Mouse (Mus musculus) embryonic facial prominence, embryonic 11.5 days (tissue): ENCODE measurements around the gene Disp1. TPM values are rescaled to one million over a fixed set of nuclear protein-coding genes. Genes with fewer than 3 reads are reported as not detected.
A peak's percentile ranks its signal among the peaks of the same experiment; 100 is the strongest.

Source experiments
- ATAC-seq: fragments of 200-750 bp; cut with Nextera tagmentation; replicated peaks from 2 replicates; pipeline ENCODE4 v1.8.0; 2017; ENCODE audit warnings: low read depth; ENCODE audit not compliant: insufficient number of reproducible peaks, low FRiP score, low TSS enrichment
- DNase-seq: peaks from one replicate; pipeline ENCODE4 v3.0.0-alpha.2; 2015; ENCODE audit warnings: low spot score
- H3K27ac ChIP-seq: fragments of 300-500 bp; sonication (generic); replicated peaks from 2 replicates; pipeline ENCODE4 v1.5.1; 2014; ENCODE audit warnings: mild to moderate bottlenecking, low read depth, low read length, control low read depth
- H3K27me3 ChIP-seq: fragments of 300-500 bp; sonication (generic); 2 replicates; pipeline ENCODE4 v1.6.1; 2014; ENCODE audit warnings: mild to moderate bottlenecking, low read length, moderate library complexity, mixed read lengths; ENCODE audit not compliant: control insufficient read depth, insufficient read depth
- H3K36me3 ChIP-seq: fragments of 300-500 bp; sonication (generic); replicated peaks from 2 replicates; pipeline ENCODE4 v1.6.1; 2014; ENCODE audit warnings: low read depth, mild to moderate bottlenecking, low read length, moderate library complexity, mixed read lengths; ENCODE audit not compliant: control insufficient read depth, insufficient read depth
- H3K4me1 ChIP-seq: fragments of 300-500 bp; sonication (generic); 2 replicates; pipeline ENCODE4 v1.6.1; 2014; ENCODE audit warnings: low read length, mixed read lengths; ENCODE audit not compliant: control insufficient read depth, insufficient read depth
- H3K4me2 ChIP-seq: fragments of 300-500 bp; sonication (generic); 2 replicates; pipeline ENCODE4 v1.6.1; 2014; ENCODE audit warnings: low read depth, mild to moderate bottlenecking, control low read depth, low read length, moderate library complexity
- H3K4me3 ChIP-seq: fragments of 300-500 bp; sonication (generic); 2 replicates; pipeline ENCODE4 v1.5.1; 2014; ENCODE audit warnings: low read depth, low read length, control low read depth
- H3K9ac ChIP-seq: fragments of 300-500 bp; sonication (generic); replicated peaks from 2 replicates; pipeline ENCODE4 v1.6.1; 2014; ENCODE audit warnings: mild to moderate bottlenecking, control low read depth, low read length
- H3K9me3 ChIP-seq: fragments of 300-500 bp; sonication (generic); replicated peaks from 2 replicates; pipeline ENCODE4 v1.6.1; 2016; ENCODE audit warnings: mild to moderate bottlenecking, low read length, inconsistent platforms, mixed read lengths; ENCODE audit not compliant: control insufficient read depth
- WGBS: fragments of 180-500 bp; shearing (Covaris S2); extraction: QIAGEN DNeasy Blood & Tissue Kit; methylation state at CpG from one replicate; pipeline ENCODE4 v1.1.7; 2014; 5-methylcytosine and 5-hydroxymethylcytosine counted together
- polyA plus RNA-seq: library from polyadenylated mRNA; unstranded; fragments of >200 nt; fragmentation: Nextera tagmentation; extraction: Ambion mirVana; gene quantifications from 2 replicates; pipeline ENCODE4 v1.2.1, GENCODE M21; 2014

Gene Disp1
- polyA plus RNA-seq, 1 experiment from 2014 or later: 12.4 TPM

DNA sequence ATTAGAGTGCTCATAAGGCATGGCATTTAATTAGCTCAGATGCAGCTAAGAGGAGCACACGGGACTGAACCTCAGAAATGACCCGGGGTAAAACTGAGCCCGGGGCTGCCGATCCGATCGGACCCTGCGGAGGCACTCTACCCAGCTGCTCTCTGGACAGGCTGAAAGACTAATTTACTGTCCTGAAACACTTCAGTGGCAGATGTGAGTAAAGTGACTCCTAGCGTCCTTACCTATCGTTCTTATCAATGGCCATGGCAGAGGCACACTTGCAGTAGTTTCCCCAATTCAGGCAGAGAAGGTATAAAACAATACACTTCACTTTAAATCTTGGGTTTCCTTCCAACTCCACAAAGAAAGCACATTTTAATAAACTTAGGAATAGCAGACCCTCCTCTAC, 74.5 kb downstream of the Disp1 start:
- 7% methylated on average over 9 of the region's 9 CpGs for WGBS
- no peak overlapping the region for H3K27ac ChIP-seq
- 0 out of 2 replicates have a peak overlapping the region, but pooled peaks have one; percentile 10 for H3K9ac ChIP-seq
- DNase-seq (no peak), ATAC-seq (no peak)
- H3K9me3 ChIP-seq: no peaks in the 10 kb centered on the region
- H3K4me3 ChIP-seq: peak overlapping the region; percentile 26
- H3K4me2 ChIP-seq: peak overlapping the region; percentile 34
- H3K4me1 ChIP-seq: no peaks in the 10 kb centered on the region; the same call in none of the 2 replicates
- no peaks in the 10 kb centered on the region for H3K27me3 ChIP-seq
- no peaks in the 10 kb centered on the region for H3K36me3 ChIP-seq

GRCm38 (mm10) chr1:183146102-183146735, 75.1 kb downstream of the Disp1 start:
- no peaks in the 10 kb centered on the region for H3K27me3 ChIP-seq
- 53% methylated on average over 7 of the region's 7 CpGs for WGBS
- H3K4me3 ChIP-seq: peak overlapping the region; percentile 26; the same call in 1 of the 2 replicates
- no peaks in the 10 kb centered on the region for H3K9me3 ChIP-seq
- no peak for DNase-seq
- H3K4me2 ChIP-seq: peak overlapping the region; percentile 31; the same call in 1 of the 2 replicates
- no peaks in the 10 kb centered on the region for H3K36me3 ChIP-seq
- H3K9ac ChIP-seq: peak overlapping the region; percentile 15; the same call in 1 of the 2 replicates
- no peak overlapping the region for H3K27ac ChIP-seq
- no peaks in the 10 kb centered on the region; the same call in none of the 2 replicates for H3K4me1 ChIP-seq
- no peak for ATAC-seq

DNA sequence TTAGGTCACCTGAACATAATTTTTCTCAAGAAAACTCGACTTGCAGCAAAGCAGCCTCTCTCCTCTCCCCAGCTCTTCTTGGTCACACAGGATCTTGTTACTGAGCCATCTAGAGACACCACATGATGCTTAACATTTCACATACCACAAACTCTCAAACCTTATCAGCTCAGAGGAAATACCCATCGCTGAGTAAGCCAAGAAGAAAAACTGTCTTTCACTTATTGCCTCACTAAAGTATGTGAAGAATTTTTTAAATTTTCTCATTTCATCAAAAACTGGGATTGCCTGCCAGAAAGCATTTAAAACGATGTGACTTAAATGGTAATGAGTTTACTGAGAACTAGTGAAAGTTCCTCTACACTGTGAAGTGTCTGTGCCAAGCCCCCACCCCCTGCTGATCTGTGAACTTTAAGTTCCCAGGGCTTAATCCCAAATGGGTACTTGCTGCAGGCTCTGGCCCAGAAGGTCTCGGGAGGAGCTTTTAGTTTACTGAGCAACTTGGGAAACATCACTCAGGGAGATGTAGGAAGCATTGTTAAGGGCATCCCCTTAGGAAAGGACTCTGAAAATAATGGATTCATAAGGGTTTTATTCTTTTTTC, 76.6 kb downstream of the Disp1 start:
- no peaks in the 10 kb centered on the region for H3K9me3 ChIP-seq
- H3K4me2 ChIP-seq: no peak overlapping the region
- no peaks in the 10 kb centered on the region for H3K36me3 ChIP-seq
- DNase-seq (no peak), ATAC-seq (no peak)
- H3K27me3 ChIP-seq: no peaks in the 10 kb centered on the region
- no peak overlapping the region for H3K4me3 ChIP-seq
- H3K4me1 ChIP-seq: peaks cover 5% of the 10 kb centered on the region
- H3K9ac ChIP-seq: no peak overlapping the region
- WGBS: 13% methylated on average over 4 of the region's 4 CpGs
- H3K27ac ChIP-seq: no peak overlapping the region

- peaks cover 5% of the 10 kb centered on the region for H3K4me1 ChIP-seq
- H3K4me3 ChIP-seq: no peak overlapping the region
- ATAC-seq (no peak), DNase-seq (no peak)
- no peak overlapping the region for H3K27ac ChIP-seq
- H3K9me3 ChIP-seq: no peaks in the 10 kb centered on the region
- H3K9ac ChIP-seq: no peak overlapping the region
- no peaks in the 10 kb centered on the region for H3K36me3 ChIP-seq
- WGBS: 82% methylated on average over 7 of the region's 7 CpGs
- H3K4me2 ChIP-seq: no peak overlapping the region
- no peaks in the 10 kb centered on the region for H3K27me3 ChIP-seq
Observed at GRCm38 (mm10) chr1:183143246-183143645, 78.1 kb downstream of the Disp1 start.

DNA sequence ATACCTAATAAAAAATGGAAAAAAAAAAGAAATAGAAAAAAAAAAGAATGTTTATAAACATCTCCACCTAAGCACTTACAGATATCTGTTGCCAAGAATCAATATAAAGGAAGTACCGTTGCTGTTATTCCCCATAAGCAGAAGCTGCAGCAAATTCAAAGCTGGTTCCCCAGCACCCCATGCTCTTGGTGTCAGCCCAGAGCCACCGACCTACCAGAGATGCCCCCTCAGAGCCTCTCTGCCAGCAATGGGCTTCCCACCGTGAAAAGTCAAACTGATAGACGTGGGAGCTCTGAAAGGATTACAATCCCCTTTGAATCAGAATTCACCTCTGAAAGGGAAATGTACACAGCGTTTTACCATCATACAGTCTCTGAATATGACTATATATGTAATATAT, 78.8 kb downstream of the Disp1 start:
- Histone ChIP-seq H3K4me3 (no peak overlapping the region), H3K27me3 (no peaks in the 10 kb centered on the region), H3K4me1 (peaks cover 5% of the 10 kb centered on the region), H3K9ac (no peak overlapping the region), H3K27ac (no peak overlapping the region), H3K9me3 (no peaks in the 10 kb centered on the region), H3K4me2 (no peak overlapping the region), H3K36me3 (no peaks in the 10 kb centered on the region)
- no peak for ATAC-seq
- 60% methylated on average over 5 of the region's 5 CpGs for WGBS
- DNase-seq: no peak

DNA sequence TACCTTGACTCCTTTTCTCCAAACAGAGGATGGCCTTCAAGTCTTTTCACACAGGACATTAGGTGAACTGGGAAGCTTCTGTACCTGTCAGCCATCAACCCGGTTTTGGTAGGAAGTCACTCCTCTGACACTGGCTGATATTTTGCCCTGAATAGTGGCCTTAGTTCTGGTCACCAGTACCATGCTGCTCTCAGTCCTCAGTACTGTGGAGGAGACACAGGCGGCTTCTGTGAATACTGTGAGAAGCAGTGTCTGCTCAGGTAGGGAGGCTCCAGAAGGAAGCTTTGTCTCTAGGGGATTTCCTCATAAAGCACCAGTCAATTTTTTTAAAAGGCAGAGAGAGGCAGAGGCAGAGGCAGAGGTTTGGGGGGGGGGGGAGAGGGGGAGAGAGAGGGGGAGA, 80.0 kb downstream of the Disp1 start:
- Histone ChIP-seq H3K9me3 (no peaks in the 10 kb centered on the region), H3K4me3 (no peak overlapping the region), H3K9ac (no peak overlapping the region), H3K4me1 (peaks cover 5% of the 10 kb centered on the region), H3K27me3 (no peaks in the 10 kb centered on the region), H3K27ac (no peak overlapping the region), H3K4me2 (no peak overlapping the region), H3K36me3 (no peaks in the 10 kb centered on the region)
- WGBS: 26% methylated on average over 2 of the region's 2 CpGs
- no peak for DNase-seq
- peak; percentile 44; the same call in 1 of the 2 replicates for ATAC-seq

- Histone ChIP-seq H3K4me2 (no peak overlapping the region), H3K9ac (no peak overlapping the region), H3K4me3 (no peak overlapping the region), H3K36me3 (no peaks in the 10 kb centered on the region), H3K9me3 (no peaks in the 10 kb centered on the region), H3K4me1 (peaks cover 5% of the 10 kb centered on the region), H3K27me3 (no peaks in the 10 kb centered on the region), H3K27ac (no peak overlapping the region)
- ATAC-seq (0 out of 2 replicates have a peak, but pooled peaks have one; percentile 26), DNase-seq (peak; percentile 48)
- 44% methylated on average over 12 of the region's 12 CpGs for WGBS
Observed at GRCm38 (mm10) chr1:183140511-183141268, 80.6 kb downstream of the Disp1 start.

GRCm38 (mm10) chr1:183138088-183138487, 83.2 kb downstream of the Disp1 start:
- no peaks in the 10 kb centered on the region for H3K9me3 ChIP-seq
- ATAC-seq: no peak
- WGBS: 70% methylated on average over 4 of the region's 4 CpGs
- peaks cover 5% of the 10 kb centered on the region for H3K4me1 ChIP-seq
- no peak overlapping the region for H3K9ac ChIP-seq
- H3K4me3 ChIP-seq: no peak overlapping the region
- H3K4me2 ChIP-seq: no peak overlapping the region
- no peaks in the 10 kb centered on the region for H3K36me3 ChIP-seq
- no peak overlapping the region for H3K27ac ChIP-seq
- DNase-seq: no peak
- H3K27me3 ChIP-seq: no peaks in the 10 kb centered on the region
